Mouse (Mus musculus): ENCODE results near the gene Crmp1. TPM values are rescaled to one million over a fixed set of nuclear protein-coding genes. Genes with fewer than 3 reads are reported as not detected.

Gene Crmp1
- polyA plus RNA-seq, 1 experiment, result 0.11 TPM

GRCm38 (mm10) chr5:37233010-37233557, 8.7 kb upstream of the Crmp1 start:
- Histone ChIP-seq H3K79me2 (ENCODE audit: control insufficient read depth, insufficient read depth) (no peaks in the 10 kb centered on the region), H3ac (ENCODE audit: control insufficient read depth, insufficient read length) (no peak overlapping the region), H3K4me2 (ENCODE audit: low read depth) (no peak overlapping the region), H3K4me3 (no peak overlapping the region), H3K27me3 (ENCODE audit: control insufficient read depth, insufficient read depth, insufficient read length) (no peaks in the 10 kb centered on the region), H3K36me3 (ENCODE audit: control insufficient read depth, insufficient read depth) (no peaks in the 10 kb centered on the region)
- TF ChIP-seq REST (IDR thresholded peaks at IDR 0.05; ENCODE audit: insufficient read depth, insufficient read length), result no peak

DNA sequence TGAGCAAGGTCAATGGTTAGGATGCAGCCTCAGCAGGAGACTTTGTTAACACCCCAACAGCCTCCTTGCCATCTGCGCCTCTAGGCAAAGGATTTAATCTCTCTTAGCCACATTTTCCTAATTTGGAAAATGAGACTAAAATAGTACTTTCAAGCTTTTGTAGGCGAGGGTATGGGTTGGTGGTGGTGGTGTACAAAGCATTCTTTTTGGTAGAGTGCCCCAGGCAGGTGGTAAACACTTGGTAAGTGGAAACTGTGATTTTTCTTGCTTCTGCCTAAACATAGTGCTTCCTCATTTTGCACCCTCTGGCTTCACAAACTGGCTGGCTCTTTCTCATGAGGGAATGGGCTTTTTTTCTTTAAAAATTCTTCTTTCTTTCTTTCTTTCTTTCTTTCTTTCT, 3.1 kb upstream of the Crmp1 start:
- TF ChIP-seq CEBPB (IDR thresholded peaks at IDR 0.05; ENCODE audit: insufficient read depth, poor library complexity, severe bottlenecking) (no peak), E2F4 (IDR thresholded peaks at IDR 0.05; ENCODE audit: insufficient read depth) (no peak), MYOG (IDR thresholded peaks at IDR 0.05; ENCODE audit: control insufficient read depth in 1 of 3, insufficient read depth in 1 of 3, insufficient read length in 2 of 3, low read depth in 2 of 3) (no peak), MAX (IDR thresholded peaks at IDR 0.05; ENCODE audit: low read depth) (no peak), SRF (IDR thresholded peaks at IDR 0.05; ENCODE audit: control insufficient read depth, insufficient read length, low read depth) (no peak), TCF12 (IDR thresholded peaks at IDR 0.05; ENCODE audit: insufficient read depth, poor library complexity, severe bottlenecking) (no peak), REST (IDR thresholded peaks at IDR 0.05; ENCODE audit: insufficient read depth, insufficient read length) (no peak), USF1 (IDR thresholded peaks at IDR 0.05; ENCODE audit: low read depth) (no peak), POLR2A (IDR thresholded peaks at IDR 0.05; ENCODE audit: insufficient read length, low read depth) (no peak)
- Histone ChIP-seq H3K36me3 (ENCODE audit: control insufficient read depth, insufficient read depth) (no peaks in the 10 kb centered on the region), H3K79me2 (ENCODE audit: control insufficient read depth, insufficient read depth) (no peaks in the 10 kb centered on the region), H3K27me3 (ENCODE audit: control insufficient read depth, insufficient read depth, insufficient read length) (no peaks in the 10 kb centered on the region), H3K4me2 (ENCODE audit: low read depth) (no peak overlapping the region), H3K4me3 (no peak overlapping the region), H3ac (ENCODE audit: control insufficient read depth, insufficient read length) (no peak overlapping the region)

DNA sequence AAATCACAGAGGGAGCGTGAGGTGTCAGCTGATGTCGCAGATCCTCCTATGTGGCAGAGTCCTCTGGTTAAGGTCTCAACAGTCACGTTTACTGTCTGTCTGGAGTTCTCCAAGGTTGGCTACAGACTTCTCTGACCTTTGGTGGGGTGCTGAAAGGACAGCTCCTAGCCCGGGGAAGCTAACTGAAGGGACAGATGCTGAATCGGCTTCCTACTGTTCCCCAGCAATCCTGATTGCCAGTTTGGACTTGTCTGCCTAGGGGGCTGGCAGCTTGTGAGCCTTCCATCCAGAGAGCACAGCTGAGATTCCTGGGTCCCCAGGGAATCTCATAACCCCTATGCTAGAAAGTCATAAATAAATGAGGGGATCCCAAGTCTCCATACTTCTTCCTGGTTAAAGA, 1.2 kb upstream of the Crmp1 start:
- no peaks in the 10 kb centered on the region for H3K36me3 ChIP-seq (ENCODE audit: control insufficient read depth, insufficient read depth)
- H3K27me3 ChIP-seq (ENCODE audit: control insufficient read depth, insufficient read depth, insufficient read length), result peaks cover 10% of the 10 kb centered on the region

GRCm38 (mm10) chr5:37241224-37241623, 516 bp upstream of the Crmp1 start:
- no peaks in the 10 kb centered on the region for H3K36me3 ChIP-seq (ENCODE audit: control insufficient read depth, insufficient read depth)
- no peak for TF ChIP-seq POLR2AphosphoS2 (IDR thresholded peaks at IDR 0.05; ENCODE audit: insufficient read length, low read depth)
- no peak overlapping the region for H3K4me2 ChIP-seq (ENCODE audit: low read depth)
- H3K79me2 ChIP-seq (ENCODE audit: control insufficient read depth, insufficient read depth), result no peaks in the 10 kb centered on the region
- H3ac ChIP-seq (ENCODE audit: control insufficient read depth, insufficient read length), result no peak overlapping the region
- H3K27me3 ChIP-seq (ENCODE audit: control insufficient read depth, insufficient read depth, insufficient read length), result peaks cover 16% of the 10 kb centered on the region
- H3K4me3 ChIP-seq, result no peak overlapping the region

More for the DNA sequence above, 1.2 kb upstream of the Crmp1 start:
- no peaks in the 10 kb centered on the region for H3K79me2 ChIP-seq (ENCODE audit: control insufficient read depth, insufficient read depth)
- H3ac ChIP-seq (ENCODE audit: control insufficient read depth, insufficient read length), result no peak overlapping the region
- no peak overlapping the region for H3K4me3 ChIP-seq
- TF ChIP-seq REST (IDR thresholded peaks at IDR 0.05; ENCODE audit: insufficient read depth, insufficient read length) (peak; percentile 33), POLR2AphosphoS2 (IDR thresholded peaks at IDR 0.05; ENCODE audit: insufficient read length, low read depth) (no peak)
- no peak overlapping the region for H3K4me2 ChIP-seq (ENCODE audit: low read depth)

DNA sequence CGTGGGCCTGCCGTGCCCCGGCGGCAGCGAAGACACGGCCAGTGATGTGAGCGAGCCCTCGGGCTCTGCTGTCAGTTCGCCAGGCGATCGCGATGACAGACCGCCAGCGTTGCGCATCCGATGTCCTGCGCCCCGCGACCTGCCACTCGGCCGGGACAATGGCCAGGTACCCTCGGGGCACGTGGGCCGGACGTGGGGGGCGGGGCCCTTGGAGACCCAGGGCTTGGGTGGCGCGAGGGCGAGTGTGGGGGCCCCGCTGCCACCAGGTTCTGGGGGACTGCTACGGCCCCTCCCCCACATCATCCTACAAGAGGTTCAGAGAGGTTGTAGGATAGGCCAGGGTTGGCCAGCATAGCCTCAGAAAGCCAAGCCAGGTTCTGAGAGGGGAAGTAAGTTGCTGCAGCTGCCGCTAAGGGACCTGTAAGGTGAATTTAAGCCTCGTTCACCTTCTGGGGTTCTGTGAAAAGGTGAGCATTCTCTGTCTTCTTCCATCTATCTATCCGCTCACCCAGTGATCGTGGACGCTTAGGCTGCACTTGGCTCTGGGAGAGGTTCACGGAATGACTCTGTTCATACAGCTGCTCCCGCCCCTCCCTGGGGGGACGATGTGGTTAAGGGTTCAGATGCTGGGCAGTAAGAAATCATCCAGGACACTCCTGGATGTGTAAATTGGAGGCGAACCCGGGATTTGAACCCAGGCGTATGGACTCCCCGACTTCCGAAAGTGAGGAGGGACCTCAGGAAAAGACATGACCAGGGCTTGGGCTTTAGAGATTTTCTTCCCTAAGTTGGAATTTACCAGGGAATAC, 824 bp downstream of the Crmp1 start:
- TF ChIP-seq CEBPB (IDR thresholded peaks at IDR 0.05; ENCODE audit: insufficient read depth, poor library complexity, severe bottlenecking), result no peak
- TF ChIP-seq REST (IDR thresholded peaks at IDR 0.05; ENCODE audit: insufficient read depth, insufficient read length), result no peak
- TF ChIP-seq MYOD1 (IDR thresholded peaks at IDR 0.05; ENCODE audit: control insufficient read depth in 1 of 3, insufficient read length in 2 of 3, low read depth in 2 of 3), result no peak
- TF ChIP-seq MAX (IDR thresholded peaks at IDR 0.05; ENCODE audit: low read depth), result no peak
- no peak for TF ChIP-seq TCF12 (IDR thresholded peaks at IDR 0.05; ENCODE audit: insufficient read depth, poor library complexity, severe bottlenecking)
- TF ChIP-seq POLR2A (IDR thresholded peaks at IDR 0.05; ENCODE audit: insufficient read length, low read depth), result no peak
- no peak for TF ChIP-seq TCF3 (IDR thresholded peaks at IDR 0.05; ENCODE audit: insufficient read length, low read depth)
- no peak for TF ChIP-seq POLR2AphosphoS2 (IDR thresholded peaks at IDR 0.05; ENCODE audit: insufficient read length, low read depth)
- TF ChIP-seq MYOG (IDR thresholded peaks at IDR 0.05; ENCODE audit: control insufficient read depth in 1 of 3, insufficient read depth in 1 of 3, insufficient read length in 2 of 3, low read depth in 2 of 3), result no peak
- Histone ChIP-seq H3ac (ENCODE audit: control insufficient read depth, insufficient read length) (no peak overlapping the region), H3K4me2 (ENCODE audit: low read depth) (no peak overlapping the region), H3K27me3 (ENCODE audit: control insufficient read depth, insufficient read depth, insufficient read length) (peaks cover 18% of the 10 kb centered on the region), H3K4me3 (no peak overlapping the region), H3K36me3 (ENCODE audit: control insufficient read depth, insufficient read depth) (no peaks in the 10 kb centered on the region), H3K79me2 (ENCODE audit: control insufficient read depth, insufficient read depth) (no peaks in the 10 kb centered on the region)
